Comparison of ENCODE assay signal across 8 mouse cellular contexts in genomic region chr11:88204593-88205368, GRCm38 (mm10). TPM values are rescaled to one million over a fixed set of nuclear protein-coding genes. Genes with fewer than 3 reads are reported as not detected.
DNase-seq lines count a peak whose midpoint lies in the region; ATAC-seq and TF ChIP-seq lines count a peak whose summit lies in the region.

No protein-coding gene starts in this region.

- intact Hi-C loops in left cerebral cortex, postnatal 10 days (cut with DNase I) = no loop called here

- ATAC-seq in heart, embryonic 14.5 days (ENCODE audit: insufficient number of reproducible peaks, insufficient read depth, low FRiP score, low read depth) = no peak
- ATAC-seq in Patski = peak; percentile 14
- ATAC-seq in forebrain, postnatal 0 days = peak; percentile 13; the same call in 1 of the 2 replicates
- ATAC-seq in liver, postnatal 0 days = peak; percentile 35

- peak overlapping the region; percentile 85 to 91 for H3K4me3 ChIP-seq in heart, embryonic 14.5 days (ENCODE audit: control insufficient read depth in 1 of 2, insufficient read depth in 1 of 2, low read depth in 1 of 2, low read length in 2 of 2)
- peak overlapping the region; percentile 65 for H3K4me3 ChIP-seq in forebrain, postnatal 0 days (ENCODE audit: low read depth, low read length)
- peak overlapping the region; percentile 67 for H3K4me3 ChIP-seq in liver, postnatal 0 days (ENCODE audit: low read depth, low read length)

- CTCF ChIA-PET in Patski (lab: Charles Lee) = interaction anchor here (0.6 to 2.7 kb wide), 8 partner anchors 8 to 219 kb away, joined by 3 to 9 read pairs (median 6); no protein-coding TSS in a partner anchor

- 29% methylated on average over 30 of the region's 30 CpGs for WGBS in heart, embryonic 14.5 days
- whole genome bisulfite sequencing in forebrain, postnatal 0 days = 34% methylated on average over 30 of the region's 30 CpGs
- WGBS in liver, postnatal 0 days (ENCODE audit: insufficient replicate concordance) = 25% methylated on average over 30 of the region's 30 CpGs

- POLR2A ChIA-PET in Patski (lab: Charles Lee) = interaction anchor here (1.0 to 1.2 kb wide), 3 partner anchors 33 to 617 kb away, joined by 3 to 4 read pairs (median 4); no protein-coding TSS in a partner anchor

- no peak for TF ChIP-seq EP300 in liver, postnatal 0 days (IDR thresholded peaks at IDR 0.05; ENCODE audit: low read depth)

- peaks cover 37% of the 10 kb centered on the region for H3K36me3 ChIP-seq in heart, embryonic 14.5 days (ENCODE audit: control insufficient read depth, insufficient read depth, low read length)
- peaks cover 8% of the 10 kb centered on the region for H3K36me3 ChIP-seq in forebrain, postnatal 0 days (ENCODE audit: insufficient read depth)
- peaks cover 17% of the 10 kb centered on the region for H3K36me3 ChIP-seq in liver, postnatal 0 days (replicated peaks; ENCODE audit: insufficient read depth, low read length)

- no peak for DNase-seq in heart, adult 18-20 months
- DNase-seq in Patski (ENCODE audit: low read depth, low spot score) = no peak
- DNase-seq in forebrain, postnatal 0 days = no peak
- peak; percentile 39 for DNase-seq in liver, postnatal 0 days
- no peak for DNase-seq in urinary bladder, adult 18-20 months (ENCODE audit: low spot score in 2 of 2)
- no peak for DNase-seq in left cerebral cortex, postnatal 10 days (ENCODE audit: extremely low spot score in 1 of 2, low spot score in 2 of 2)
- no peak for DNase-seq in lung, postnatal 4 days

- H3K4me2 ChIP-seq in heart, embryonic 14.5 days (ENCODE audit: low read length) = peak overlapping the region; percentile 93
- peak overlapping the region; percentile 88 for H3K4me2 ChIP-seq in forebrain, postnatal 0 days (ENCODE audit: low read depth)
- H3K4me2 ChIP-seq in liver, postnatal 0 days (ENCODE audit: low read depth, low read length) = peak overlapping the region; percentile 77

- H3K9ac ChIP-seq in heart, embryonic 14.5 days (ENCODE audit: low read length) = peak overlapping the region; percentile 93
- peak overlapping the region; percentile 89 for H3K9ac ChIP-seq in forebrain, postnatal 0 days
- peak overlapping the region; percentile 84 for H3K9ac ChIP-seq in liver, postnatal 0 days (replicated peaks)

- no peaks in the 10 kb centered on the region for H3K9me3 ChIP-seq in heart, embryonic 14.5 days (ENCODE audit: control insufficient read depth, low read length)
- H3K9me3 ChIP-seq in forebrain, postnatal 0 days (ENCODE audit: low read length) = no peaks in the 10 kb centered on the region
- H3K9me3 ChIP-seq in liver, postnatal 0 days (ENCODE audit: low read length) = no peaks in the 10 kb centered on the region

- no peaks in the 10 kb centered on the region for H3K27me3 ChIP-seq in heart, embryonic 14.5 days (ENCODE audit: control insufficient read depth, insufficient read depth, low read length)
- H3K27me3 ChIP-seq in Patski = no peaks in the 10 kb centered on the region
- H3K27me3 ChIP-seq in forebrain, postnatal 0 days (ENCODE audit: insufficient read depth, low read length) = no peaks in the 10 kb centered on the region
- H3K27me3 ChIP-seq in liver, postnatal 0 days (ENCODE audit: insufficient read depth, low read length) = no peaks in the 10 kb centered on the region

- peak overlapping the region; percentile 42 to 96 for H3K27ac ChIP-seq in heart, embryonic 14.5 days (replicated peaks in 1 of 2; ENCODE audit: control insufficient read depth in 1 of 2, insufficient read depth in 1 of 2, low read depth in 2 of 2, low read length in 2 of 2)
- H3K27ac ChIP-seq in forebrain, postnatal 0 days (ENCODE audit: low read depth, low read length) = peak overlapping the region; percentile 68
- peak overlapping the region; percentile 69 for H3K27ac ChIP-seq in liver, postnatal 0 days (ENCODE audit: low read depth)

- no peak for TF ChIP-seq CTCF in Patski (IDR thresholded peaks at IDR 0.05)
- 0 out of 2 replicates have a peak, but pooled peaks have one; percentile 1 for TF ChIP-seq CTCF in forebrain, postnatal 0 days (IDR thresholded peaks at IDR 0.05; ENCODE audit: low read depth)
- TF ChIP-seq CTCF in liver, postnatal 0 days (IDR thresholded peaks at IDR 0.05; ENCODE audit: low read depth) = no peak

- in situ Hi-C loops in Patski (cut with MboI; ENCODE audit: low pct_unique_long_range_greater_than_20kb) = no loop called here

- peaks cover 22 to 46% of the 10 kb centered on the region in 2 experiments for H3K4me1 ChIP-seq in heart, embryonic 14.5 days (ENCODE audit: control insufficient read depth in 2 of 2, insufficient read depth in 2 of 2, low read length in 2 of 2)
- H3K4me1 ChIP-seq in forebrain, postnatal 0 days (ENCODE audit: insufficient read depth) = peaks cover 8% of the 10 kb centered on the region
- H3K4me1 ChIP-seq in liver, postnatal 0 days (ENCODE audit: insufficient read depth) = peaks cover 20% of the 10 kb centered on the region

RNA-seq across cellular contexts. Expression of gene Mrps23, which starts 0.6 kb away (rescaled TPM):
- 95.0 and 97.4 TPM in 2 replicates for polyA plus RNA-seq in heart, embryonic 14.5 days (2014; fragmentation: Nextera tagmentation; extraction: Ambion mirVana)
- 100 to 1,000 TPM; 327 to 375 TPM for total RNA-seq in heart, adult 18-20 months (2021)
- 105 TPM for polyA plus RNA-seq in Patski (2021)
- total RNA-seq in forebrain, postnatal 0 days (2014; rRNA removed) = 39.0 and 57.5 TPM in 2 replicates
- 70.7 and 71.5 TPM in 2 replicates for polyA plus RNA-seq in forebrain, postnatal 0 days (2015; fragmentation: Nextera tagmentation; extraction: Ambion mirVana)
- polyA plus RNA-seq in liver, postnatal 0 days (2015; fragmentation: Nextera tagmentation; extraction: Ambion mirVana) = 28.7 and 29.3 TPM in 2 replicates
- total RNA-seq in left cerebral cortex, postnatal 10 days (2021) = 10 to 100 TPM; 55.1 to 68.0 TPM
